Mouse (Mus musculus) stomach, postnatal 0 days (tissue): ENCODE measurements around the gene Ccnjl. TPM values are rescaled to one million over a fixed set of nuclear protein-coding genes. Genes with fewer than 3 reads are reported as not detected.

ENCODE experiments used
- ATAC-seq: fragments of 200-750 bp; cut with Nextera tagmentation; 2 replicates; pipeline ENCODE4 v1.8.0; 2017; ENCODE audit not compliant: low FRiP score, low TSS enrichment
- DNase-seq: peaks from one replicate; pipeline ENCODE4 v3.0.0-alpha.2; 2016; ENCODE audit warnings: low spot score
- H3K27ac ChIP-seq: fragments of 300-500 bp; sonication (generic); replicated peaks from 2 replicates; pipeline ENCODE4 v1.5.1; 2014; ENCODE audit warnings: mild to moderate bottlenecking, control low read depth
- H3K27me3 ChIP-seq: fragments of 300-500 bp; sonication (generic); 2 replicates; pipeline ENCODE4 v1.6.1; 2014; ENCODE audit warnings: low read length; ENCODE audit not compliant: control insufficient read depth, insufficient read depth
- H3K36me3 ChIP-seq: fragments of 300-500 bp; sonication (generic); 2 replicates; pipeline ENCODE4 v1.6.1; 2014; ENCODE audit warnings: low read length, mixed read lengths; ENCODE audit not compliant: control insufficient read depth, insufficient read depth
- H3K4me1 ChIP-seq: fragments of 300-500 bp; sonication (generic); replicated peaks from 2 replicates; pipeline ENCODE4 v1.6.1; 2014; ENCODE audit warnings: antibody characterized with exemption; ENCODE audit not compliant: control insufficient read depth, insufficient read depth
- H3K4me2 ChIP-seq: fragments of 300-500 bp; sonication (generic); replicated peaks from 2 replicates; pipeline ENCODE4 v1.6.1; 2014; ENCODE audit warnings: low read depth, mild to moderate bottlenecking, control low read depth, moderate library complexity
- H3K4me3 ChIP-seq: fragments of 300-500 bp; sonication (generic); 2 replicates; pipeline ENCODE4 v1.5.1; 2014; ENCODE audit warnings: low read depth, low read length, control low read depth
- H3K9ac ChIP-seq: fragments of 300-500 bp; sonication (generic); 2 replicates; pipeline ENCODE4 v1.6.1; 2014; ENCODE audit warnings: mild to moderate bottlenecking, low read length, control low read depth, mixed read lengths
- H3K9me3 ChIP-seq: fragments of 300-500 bp; sonication (generic); 2 replicates; pipeline ENCODE4 v1.6.1; 2016; ENCODE audit warnings: low read length; ENCODE audit not compliant: control insufficient read depth
- CTCF ChIP-seq: IDR thresholded peaks from 2 replicates; pipeline ENCODE4 v1.5.1; 2016; ENCODE audit warnings: antibody characterized with exemption, low read depth, mild to moderate bottlenecking, moderate library complexity
- EP300 ChIP-seq: optimal IDR thresholded peaks from 2 replicates; pipeline ENCODE3; 2016; ENCODE audit warnings: antibody characterized with exemption
- WGBS: fragments of 180-500 bp; shearing (Covaris S2); extraction: QIAGEN DNeasy Blood & Tissue Kit; methylation state at CpG from one replicate; pipeline ENCODE4 v1.1.7; 2014; 5-methylcytosine and 5-hydroxymethylcytosine counted together
- polyA plus RNA-seq: library from polyadenylated mRNA; unstranded; fragments of >200 nt; fragmentation: Nextera tagmentation; extraction: Ambion mirVana; gene quantifications from 2 replicates; pipeline ENCODE4 v1.2.1, GENCODE M21; 2015

The Ccnjl gene
- polyA plus RNA-seq, 1 experiment from 2014 or later = 5.2 TPM

DNA sequence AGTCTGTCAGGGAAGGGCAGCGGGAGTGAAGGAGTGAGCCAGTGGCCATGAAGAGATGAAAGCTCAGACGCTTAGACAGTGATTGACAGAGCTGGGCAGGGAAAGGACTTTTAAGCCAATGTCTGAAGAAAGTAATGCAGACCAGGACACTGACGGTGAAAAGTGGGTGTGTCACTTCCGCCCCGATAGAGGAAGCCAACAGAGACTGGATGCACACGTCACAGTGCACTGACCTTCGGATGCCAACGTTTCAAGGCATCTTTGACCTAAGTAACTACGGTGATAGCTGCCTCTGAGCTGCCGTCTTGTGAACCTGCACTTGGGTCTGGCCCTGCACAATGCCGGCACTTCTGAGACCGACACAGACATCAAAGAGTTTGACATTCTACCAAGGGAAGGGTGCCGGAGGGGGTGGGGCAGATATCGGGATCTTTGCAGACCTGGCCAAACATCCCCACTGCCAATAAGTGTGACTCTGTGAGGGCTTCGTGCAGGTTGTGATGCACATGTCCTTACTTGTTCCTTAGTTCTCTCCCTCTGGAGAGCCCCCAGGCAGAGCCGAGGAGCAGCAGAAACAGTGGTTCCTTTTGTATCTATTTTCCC lies 17.4 kb downstream of the Ccnjl start:
- no peaks in the 10 kb centered on the region for H3K9me3 ChIP-seq
- peaks cover 5% of the 10 kb centered on the region for H3K4me1 ChIP-seq
- no peak overlapping the region for H3K4me3 ChIP-seq
- ATAC-seq (no peak), DNase-seq (no peak)
- no peaks in the 10 kb centered on the region for H3K36me3 ChIP-seq
- H3K27me3 ChIP-seq = no peaks in the 10 kb centered on the region
- no peak overlapping the region for H3K27ac ChIP-seq
- 48% methylated on average over 16 of the region's 16 CpGs for WGBS
- H3K4me2 ChIP-seq = no peak overlapping the region
- no peak overlapping the region for H3K9ac ChIP-seq
- TF ChIP-seq CTCF (no peak), EP300 (no peak)

DNA sequence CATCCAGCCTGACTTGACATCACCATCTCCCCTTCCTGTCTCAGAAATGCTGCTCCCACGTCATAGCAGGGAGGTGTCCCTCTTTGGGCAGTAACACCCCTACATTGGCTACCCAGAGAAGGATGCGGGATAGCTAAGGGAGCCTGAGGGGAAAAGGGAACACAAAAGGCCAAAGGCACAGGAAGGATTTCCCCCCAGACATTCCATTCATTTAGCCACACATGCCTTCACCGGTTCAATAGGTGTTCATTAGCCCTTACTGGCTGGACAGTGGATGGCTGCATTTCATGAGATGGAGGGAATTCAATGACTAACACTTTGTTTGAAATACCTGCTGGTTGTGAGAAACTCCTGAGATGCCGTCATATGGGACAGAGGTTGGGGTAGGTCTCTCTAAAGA lies 18.1 kb downstream of the Ccnjl start:
- Histone ChIP-seq H3K27ac (no peak overlapping the region), H3K4me1 (peaks cover 5% of the 10 kb centered on the region), H3K4me2 (no peak overlapping the region), H3K27me3 (no peaks in the 10 kb centered on the region), H3K4me3 (no peak overlapping the region), H3K9ac (no peak overlapping the region), H3K9me3 (no peaks in the 10 kb centered on the region), H3K36me3 (no peaks in the 10 kb centered on the region)
- 68% methylated on average over 4 of the region's 4 CpGs for WGBS
- no peak for TF ChIP-seq CTCF
- TF ChIP-seq EP300 = no peak
- ATAC-seq (no peak), DNase-seq (no peak)

DNA sequence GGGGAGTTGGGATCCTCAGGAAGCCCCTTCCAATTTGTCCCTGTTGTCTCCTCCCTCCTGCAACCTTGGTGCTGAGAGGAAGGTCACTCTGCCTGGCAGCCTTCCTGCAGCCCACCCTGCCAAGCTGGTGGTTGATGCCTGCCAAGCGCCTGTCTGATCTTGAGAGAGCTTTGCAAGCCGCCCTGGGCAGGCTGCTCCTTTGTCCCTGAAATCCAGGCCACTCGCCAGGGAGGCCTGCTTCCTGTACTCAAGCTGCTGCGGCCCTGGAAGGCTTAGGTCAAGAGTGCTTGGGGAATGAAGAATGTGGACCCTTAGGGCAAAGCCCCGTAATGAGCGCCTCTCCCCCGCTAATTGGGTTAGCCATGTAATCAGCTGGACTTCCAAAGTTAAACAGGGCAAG lies 19.6 kb downstream of the Ccnjl start:
- Histone ChIP-seq H3K9me3 (no peaks in the 10 kb centered on the region), H3K36me3 (no peaks in the 10 kb centered on the region), H3K4me2 (no peak overlapping the region), H3K4me1 (peaks cover 5% of the 10 kb centered on the region), H3K27ac (peak overlapping the region; percentile 70), H3K27me3 (no peaks in the 10 kb centered on the region), H3K4me3 (no peak overlapping the region), H3K9ac (0 out of 2 replicates have a peak overlapping the region, but pooled peaks have one; percentile 27)
- DNase-seq (peak; percentile 64), ATAC-seq (peak; percentile 3; the same call in 1 of the 2 replicates)
- no peak for TF ChIP-seq EP300
- TF ChIP-seq CTCF = no peak
- 26% methylated on average over 7 of the region's 7 CpGs for WGBS

DNA sequence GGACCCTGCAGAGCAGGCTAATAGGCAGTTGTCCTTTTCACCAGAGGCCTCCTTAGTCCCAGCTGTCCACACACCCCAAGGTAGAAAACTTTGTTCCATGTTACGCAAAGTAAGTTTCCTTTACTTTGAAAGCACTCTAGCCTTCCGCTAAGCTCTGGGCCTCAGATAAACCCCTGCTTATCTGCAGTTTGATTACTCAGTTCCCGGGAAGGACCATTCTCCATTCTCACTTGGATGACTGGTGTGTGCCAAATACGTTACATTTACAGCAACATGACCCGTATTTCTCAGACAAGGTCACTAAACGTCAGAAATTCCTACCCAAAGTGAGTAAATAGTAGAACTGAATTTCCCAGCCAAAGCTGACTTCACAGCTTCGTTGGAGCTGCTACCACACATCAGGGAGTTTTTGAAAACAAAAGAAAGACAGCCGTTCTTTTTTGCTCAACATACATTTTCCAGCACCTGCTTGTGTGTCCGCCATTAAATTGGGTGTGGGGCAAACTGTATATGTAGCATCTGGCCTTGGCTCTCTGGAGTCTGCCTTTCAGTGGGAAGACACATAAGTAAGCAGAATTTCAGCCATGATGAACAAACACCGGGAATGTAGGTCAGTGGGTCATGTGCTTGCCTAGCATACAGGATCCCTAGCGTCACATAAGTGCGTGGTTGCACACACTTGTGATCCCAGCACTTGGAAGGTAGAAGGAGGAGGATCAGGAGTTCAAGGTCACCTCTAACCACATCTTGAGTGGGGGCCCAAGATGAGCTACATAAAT lies 20.3 kb downstream of the Ccnjl start:
- H3K27ac ChIP-seq = peak overlapping the region; percentile 70
- peaks cover 5% of the 10 kb centered on the region for H3K4me1 ChIP-seq
- no peaks in the 10 kb centered on the region for H3K9me3 ChIP-seq
- ATAC-seq (peak; percentile 66), DNase-seq (peak; percentile 44)
- H3K27me3 ChIP-seq = no peaks in the 10 kb centered on the region
- TF ChIP-seq EP300 = no peak
- no peak for TF ChIP-seq CTCF
- 35% methylated on average over 12 of the region's 12 CpGs for WGBS
- H3K9ac ChIP-seq = no peak overlapping the region
- no peak overlapping the region for H3K4me2 ChIP-seq
- H3K36me3 ChIP-seq = no peaks in the 10 kb centered on the region
- H3K4me3 ChIP-seq = no peak overlapping the region

DNA sequence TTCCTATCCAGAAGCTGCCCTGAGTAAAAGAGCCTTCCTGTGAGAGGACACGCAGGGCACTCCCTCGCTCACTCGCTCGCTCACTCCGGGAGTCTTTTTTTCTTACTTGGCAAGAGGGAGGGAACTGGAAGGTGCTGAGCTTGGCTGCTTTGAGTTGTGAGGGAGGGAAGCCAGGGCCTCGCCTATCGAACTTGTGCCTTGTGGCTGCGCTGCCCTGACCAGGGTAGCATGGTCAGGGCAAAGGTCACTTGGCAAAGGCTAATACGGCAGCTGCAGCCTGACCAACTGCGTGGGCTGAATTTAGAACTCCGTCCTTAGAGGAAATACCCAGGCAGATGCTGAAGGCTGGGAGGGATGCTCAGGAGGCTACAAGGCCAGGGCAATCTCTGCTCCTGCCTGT lies 21.1 kb downstream of the Ccnjl start:
- Histone ChIP-seq H3K4me1 (peaks cover 5% of the 10 kb centered on the region), H3K9ac (0 out of 2 replicates have a peak overlapping the region, but pooled peaks have one; percentile 8), H3K36me3 (no peaks in the 10 kb centered on the region), H3K9me3 (no peaks in the 10 kb centered on the region), H3K4me3 (no peak overlapping the region), H3K27ac (peak overlapping the region; percentile 40; the same call in 1 of the 2 replicates), H3K27me3 (no peaks in the 10 kb centered on the region), H3K4me2 (no peak overlapping the region)
- no peak for TF ChIP-seq EP300
- no peak for TF ChIP-seq CTCF
- 41% methylated on average over 11 of the region's 11 CpGs for WGBS
- peak; percentile 66 for ATAC-seq
- peak; percentile 61 for DNase-seq

DNA sequence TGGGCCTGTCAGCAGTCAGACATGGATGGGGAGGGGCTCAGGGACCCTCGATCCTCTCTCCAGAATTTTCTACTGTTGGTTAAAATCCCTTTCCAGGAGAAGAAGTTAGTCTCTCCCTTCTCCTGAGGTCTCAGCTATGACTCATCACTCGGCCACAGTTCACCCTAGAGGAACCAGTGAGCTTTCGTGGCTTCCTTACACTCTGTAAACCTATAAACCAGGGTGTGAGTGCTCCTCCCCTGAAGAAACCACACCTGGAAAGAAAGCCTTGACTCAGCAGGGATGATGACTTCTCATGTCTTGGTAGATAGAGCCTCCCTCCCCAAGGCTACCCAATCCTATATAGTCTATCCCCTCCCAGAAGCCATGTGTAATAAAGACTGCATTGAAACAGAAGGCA lies 23.2 kb downstream of the Ccnjl start:
- Histone ChIP-seq H3K27ac (no peak overlapping the region), H3K9ac (no peak overlapping the region), H3K9me3 (no peaks in the 10 kb centered on the region), H3K4me1 (peaks cover 5% of the 10 kb centered on the region), H3K4me2 (no peak overlapping the region), H3K36me3 (no peaks in the 10 kb centered on the region), H3K27me3 (no peaks in the 10 kb centered on the region), H3K4me3 (no peak overlapping the region)
- DNase-seq = peak; percentile 57
- ATAC-seq = peak; percentile 81
- 56% methylated on average over 3 of the region's 3 CpGs for WGBS
- TF ChIP-seq CTCF = no peak
- no peak for TF ChIP-seq EP300
